Mouse (Mus musculus): ENCODE data around the gene Smcr8.

Gene Smcr8

GRCm38 (mm10) chr11:60776829-60777740 lies at the start of gene Smcr8, which contains the start of gene Top3a:
Gene Smcr8 (plus strand): TSS chr11:60777524.
Gene Top3a (minus strand): TSS chr11:60777365.
- DNase-seq: peak; percentile 86 to 88

- DNase-seq: peak; percentile 95 to 96
Observed at GRCm38 (mm10) chr11:60728260-60728761, 49.0 kb upstream of the Smcr8 start, which contains the start of gene Mief2. Gene Mief2 (plus strand): TSS chr11:60728398.

GRCm38 (mm10) chr11:60729217-60729641 lies 48.1 kb upstream of the Smcr8 start:
- DNase-seq: peak in 1 of 2 experiments; percentile 23

- DNase-seq: no peak
Observed at GRCm38 (mm10) chr11:60730169-60730568, 47.2 kb upstream of the Smcr8 start.

- no peak for DNase-seq
Observed at GRCm38 (mm10) chr11:60731251-60731650, 46.1 kb upstream of the Smcr8 start.

- no peak for DNase-seq
Observed at GRCm38 (mm10) chr11:60734206-60734605, 43.1 kb upstream of the Smcr8 start.

GRCm38 (mm10) chr11:60735191-60735590 lies 42.1 kb upstream of the Smcr8 start:
- DNase-seq: no peak

GRCm38 (mm10) chr11:60736491-60736890 lies 40.8 kb upstream of the Smcr8 start:
- no peak for DNase-seq

GRCm38 (mm10) chr11:60737450-60737849 lies 39.9 kb upstream of the Smcr8 start:
- DNase-seq: no peak

- DNase-seq: no peak
Observed at GRCm38 (mm10) chr11:60740321-60740720, 37.0 kb upstream of the Smcr8 start.

GRCm38 (mm10) chr11:60755570-60755969 lies 21.8 kb upstream of the Smcr8 start:
- no peak for DNase-seq

GRCm38 (mm10) chr11:60761681-60762080 lies 15.6 kb upstream of the Smcr8 start:
- DNase-seq: no peak

GRCm38 (mm10) chr11:60766969-60767368 lies 10.4 kb upstream of the Smcr8 start:
- no peak for DNase-seq

- no peak for DNase-seq
Observed at GRCm38 (mm10) chr11:60769322-60769721, 8.0 kb upstream of the Smcr8 start.

- DNase-seq: no peak
Observed at GRCm38 (mm10) chr11:60770776-60771175, 6.5 kb upstream of the Smcr8 start.

GRCm38 (mm10) chr11:60772161-60772560 lies 5.2 kb upstream of the Smcr8 start:
- no peak for DNase-seq

- no peak for DNase-seq
Observed at GRCm38 (mm10) chr11:60774158-60774689, 3.1 kb upstream of the Smcr8 start.

- no peak for DNase-seq
Observed at GRCm38 (mm10) chr11:60774841-60775240, 2.5 kb upstream of the Smcr8 start.

- DNase-seq: no peak
Observed at GRCm38 (mm10) chr11:60775578-60775977, 1.7 kb upstream of the Smcr8 start.

- peak; percentile 70 to 79 for DNase-seq
Observed at GRCm38 (mm10) chr11:60776107-60776828, 1.1 kb upstream of the Smcr8 start.

GRCm38 (mm10) chr11:60777801-60778370 lies 562 bp downstream of the Smcr8 start:
- DNase-seq: no peak

- DNase-seq: no peak
Observed at GRCm38 (mm10) chr11:60779673-60780189, 2.4 kb downstream of the Smcr8 start.
